Mouse (Mus musculus): Measurements from ENCODE around the gene 4933428M09Rik.
"Not testable (repeated sequence)": the region's sequence is repeated elsewhere in the genome, so short reads cannot be mapped to it uniquely, and the experiment has no call there.

DNA sequence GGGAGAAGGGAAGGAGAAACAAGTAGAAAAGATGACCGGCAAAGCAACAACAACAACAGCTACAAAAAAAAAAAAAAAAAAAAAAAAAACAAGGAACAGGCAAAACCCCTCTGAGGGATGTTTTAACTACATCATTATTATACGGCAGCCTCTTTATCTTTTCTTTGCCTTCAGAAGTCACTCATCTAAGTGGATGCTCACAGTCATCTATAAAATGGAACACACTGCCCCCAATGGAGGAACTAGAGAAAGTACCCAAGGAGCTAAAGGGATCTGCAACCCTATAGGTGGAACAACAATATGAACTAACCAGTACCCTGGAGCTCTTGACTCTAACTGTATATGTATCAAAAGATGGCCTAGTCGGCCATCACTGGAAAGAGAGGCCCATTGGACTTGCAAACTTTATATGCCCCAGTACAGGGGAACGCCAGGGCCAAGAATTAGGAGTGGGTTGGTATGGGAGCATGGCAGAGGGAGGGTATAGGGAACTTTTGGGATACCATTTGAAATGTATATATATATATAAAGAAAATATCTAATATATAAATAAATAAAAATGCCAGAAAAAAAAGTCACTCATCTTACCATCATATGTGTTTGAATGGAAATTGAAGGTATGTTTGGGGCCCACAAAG, 30.3 kb downstream of the 4933428M09Rik start:
- not testable (repeated sequence) for TF ChIP-seq POLR2A (IDR thresholded peaks at IDR 0.05; ENCODE audit: borderline replicate concordance, extremely low read depth, low read depth, low read length); CTCF (IDR thresholded peaks at IDR 0.05; ENCODE audit: insufficient read depth, low read length)

All from lung, adult 2 months (tissue).